Mouse (Mus musculus) brain, embryonic 14.5 days (tissue): ENCODE measurements around the gene 2310011J03Rik. TPM values are rescaled to one million over a fixed set of nuclear protein-coding genes. Genes with fewer than 3 reads are reported as not detected.

Source experiments
- DNase-seq: peaks from one replicate; pipeline ENCODE4 v3.0.0-alpha.2; 2011; ENCODE audit warnings: low read depth
- CTCF ChIP-seq: fragments of 200-500 bp; IDR thresholded peaks from 2 replicates; pipeline ENCODE4 v1.5.1; 2012; ENCODE audit warnings: inconsistent platforms, mild to moderate bottlenecking, moderate library complexity, borderline replicate concordance; ENCODE audit not compliant: insufficient read depth, insufficient read length; ENCODE audit errors: extremely low read depth
- POLR2A ChIP-seq: fragments of 200-500 bp; IDR thresholded peaks from 2 replicates; pipeline ENCODE4 v1.6.1; 2012; ENCODE audit warnings: mild to moderate bottlenecking, inconsistent platforms, borderline replicate concordance; ENCODE audit not compliant: poor library complexity, insufficient read depth, insufficient read length, severe bottlenecking; ENCODE audit errors: extremely low read depth
- polyA plus RNA-seq: library from polyadenylated mRNA; depleted of rRNA; stranded (reverse); fragments of >200 nt; gene quantifications from 2 replicates; pipeline ENCODE4 v1.2.3, GENCODE M21; 2012; rRNA removed

The 2310011J03Rik gene
- polyA plus RNA-seq, 1 experiment = 22.5 TPM

DNA sequence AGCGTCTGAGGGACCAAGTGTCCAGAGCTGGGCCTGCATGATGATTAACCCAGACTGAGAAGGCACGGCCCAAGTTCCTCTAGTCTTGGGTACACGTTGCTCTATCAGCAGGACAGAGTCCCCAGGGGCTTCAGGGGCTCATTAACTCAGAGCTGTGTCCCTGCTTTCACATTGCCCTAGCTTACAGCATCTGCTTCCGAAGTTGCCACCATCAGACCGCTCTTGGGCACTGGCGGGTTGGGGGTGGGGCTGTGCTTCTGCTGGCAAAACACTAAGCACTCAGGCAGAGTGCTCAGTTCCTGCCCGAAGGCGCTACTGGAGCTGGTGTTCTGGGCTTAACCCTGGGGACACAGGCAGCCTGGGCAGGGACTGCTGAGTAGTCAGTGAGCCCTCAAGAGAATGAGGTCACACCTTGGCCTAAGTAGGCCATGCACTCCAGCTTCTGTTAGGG, 38.4 kb downstream of the 2310011J03Rik start:
- TF ChIP-seq POLR2A (no peak), CTCF (no peak)
- peak; percentile 48 for DNase-seq

DNA sequence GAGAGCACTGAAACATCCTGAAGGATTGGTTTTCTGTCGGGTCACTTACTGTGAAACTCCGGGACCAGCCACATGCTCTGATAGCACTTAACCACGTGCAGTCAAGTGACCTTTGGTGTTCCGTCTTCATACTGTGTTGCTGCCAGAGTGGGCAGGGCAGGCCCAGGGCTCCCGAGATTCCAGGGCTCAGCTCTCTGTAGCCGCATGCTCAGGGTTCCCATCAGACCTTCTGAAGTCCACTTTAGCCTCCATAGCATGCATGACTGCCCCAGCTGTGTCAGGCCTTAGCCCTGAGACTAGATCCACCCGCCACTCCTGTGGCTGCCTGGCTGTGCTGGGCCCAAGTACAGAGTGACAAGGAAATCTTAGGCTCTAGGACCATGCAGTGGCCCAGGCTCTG, 39.0 kb downstream of the 2310011J03Rik start:
- no peak for TF ChIP-seq POLR2A
- TF ChIP-seq CTCF = no peak
- DNase-seq = no peak

DNA sequence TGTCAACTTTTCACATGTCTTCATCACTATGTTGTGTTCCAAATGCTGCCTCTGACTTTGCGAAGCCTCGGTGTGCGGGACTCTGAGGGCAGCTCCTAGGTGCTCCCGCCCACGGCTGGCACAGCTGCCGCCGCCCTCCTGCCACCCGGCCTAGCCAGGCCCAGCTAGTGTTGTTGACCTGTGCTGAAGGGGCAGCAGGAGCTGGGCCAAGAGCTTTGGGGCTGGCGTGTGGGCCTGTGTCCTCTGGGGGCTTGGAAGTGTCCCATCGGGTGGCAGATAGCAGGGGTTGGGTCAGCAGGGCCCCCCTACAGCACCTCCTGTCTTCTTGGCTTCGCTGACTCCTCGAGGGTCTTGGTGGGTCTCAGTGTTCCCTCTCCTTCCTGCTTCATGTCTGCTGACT, 41.1 kb downstream of the 2310011J03Rik start:
- TF ChIP-seq CTCF = no peak
- no peak for TF ChIP-seq POLR2A
- DNase-seq = no peak

DNA sequence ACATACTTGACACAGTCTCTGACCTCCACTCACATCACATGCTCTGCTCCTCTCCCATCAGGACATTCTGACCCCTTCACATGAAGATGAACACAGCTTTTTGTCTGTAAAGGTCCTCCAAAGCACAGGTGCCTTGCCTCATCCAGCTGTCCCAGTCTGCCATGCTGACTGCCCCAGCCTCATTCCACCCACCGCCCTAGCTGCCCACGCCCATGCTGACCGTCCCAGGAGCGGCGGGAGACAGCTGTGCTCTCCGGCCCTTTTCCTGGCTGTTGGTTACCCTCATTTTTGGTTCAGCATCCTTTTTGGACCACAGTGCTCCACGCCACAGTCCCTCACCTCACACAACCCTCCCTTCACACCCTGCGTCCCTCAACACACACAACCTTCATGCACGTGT, 41.9 kb downstream of the 2310011J03Rik start:
- no peak for TF ChIP-seq POLR2A
- no peak for DNase-seq

DNA sequence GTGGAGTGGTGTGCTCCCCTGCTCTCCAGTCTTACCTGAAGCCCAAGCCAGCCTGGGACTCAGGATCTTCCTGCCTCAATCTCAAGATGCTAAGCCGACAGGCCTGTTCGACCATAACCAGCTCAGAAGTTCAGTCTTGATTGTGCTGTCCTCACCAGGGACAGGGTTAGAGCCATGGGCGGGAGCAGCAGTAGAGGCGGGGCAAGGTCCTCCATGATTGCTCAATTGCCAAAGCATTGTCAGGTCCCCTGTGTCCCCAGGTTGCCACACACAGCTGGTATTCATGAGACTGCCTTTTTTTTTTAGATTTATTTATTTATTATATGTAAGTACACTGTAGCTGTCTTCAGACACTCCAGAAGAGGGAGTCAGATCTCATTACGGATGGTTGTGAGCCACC, 44.1 kb downstream of the 2310011J03Rik start:
- TF ChIP-seq POLR2A (no peak), CTCF (no peak)
- no peak for DNase-seq

DNA sequence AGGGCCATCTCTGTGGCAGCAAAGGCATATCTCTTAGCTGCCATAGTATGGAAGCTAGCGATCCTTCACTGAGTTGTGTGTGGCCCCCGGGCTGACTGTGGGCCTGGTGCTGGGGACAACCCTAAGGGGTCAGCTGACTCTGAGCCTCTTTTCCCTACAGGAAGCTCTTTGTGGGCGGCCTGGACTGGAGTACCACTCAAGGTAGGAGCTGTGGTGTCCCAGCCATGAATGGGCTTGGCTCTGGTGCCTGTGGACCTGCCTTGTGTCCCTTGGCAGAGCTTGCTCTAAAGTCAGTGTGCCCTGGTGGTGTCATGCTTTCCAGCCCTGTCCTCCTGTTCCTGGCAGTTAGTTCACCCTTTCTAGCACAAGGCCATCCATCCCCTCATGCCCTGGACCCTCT, 46.5 kb downstream of the 2310011J03Rik start:
- no peak for DNase-seq
- TF ChIP-seq POLR2A = no peak
- no peak for TF ChIP-seq CTCF

DNA sequence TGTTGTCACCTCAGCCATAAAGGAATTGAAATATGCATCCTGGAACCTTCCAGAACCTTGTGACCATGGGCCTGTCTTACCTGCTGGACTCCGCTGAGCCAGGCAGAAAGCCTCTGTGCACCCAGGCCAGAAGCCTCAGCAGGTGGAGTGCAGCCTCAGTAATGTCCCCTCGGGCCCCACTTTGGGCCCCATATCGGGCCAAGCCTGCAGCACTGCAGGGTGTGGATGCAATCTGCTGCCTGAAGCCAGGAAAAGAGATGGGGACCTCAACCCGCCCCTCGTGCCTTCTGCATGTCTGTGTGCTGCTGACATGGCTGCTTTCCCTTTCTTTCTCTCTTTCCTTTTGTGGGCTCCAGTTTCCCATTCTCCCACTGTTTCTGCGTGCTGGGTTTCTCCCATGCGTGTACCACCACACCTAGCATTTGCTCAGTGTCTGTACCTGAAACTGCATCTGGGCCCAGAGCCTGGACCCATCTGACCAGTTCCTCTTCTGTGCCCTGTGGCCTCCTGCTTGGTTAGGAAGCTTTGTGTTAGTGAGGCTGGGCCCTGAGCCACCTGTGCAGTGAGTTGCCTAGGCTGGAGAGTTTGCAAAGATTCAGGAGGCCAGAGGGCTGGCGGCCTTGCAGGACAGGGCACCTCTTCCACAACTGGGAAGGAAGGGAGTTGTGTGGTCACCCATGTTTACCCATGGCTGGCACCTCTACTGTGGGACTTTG, 48.3 kb downstream of the 2310011J03Rik start:
- no peak for TF ChIP-seq POLR2A
- TF ChIP-seq CTCF = no peak
- DNase-seq = no peak

DNA sequence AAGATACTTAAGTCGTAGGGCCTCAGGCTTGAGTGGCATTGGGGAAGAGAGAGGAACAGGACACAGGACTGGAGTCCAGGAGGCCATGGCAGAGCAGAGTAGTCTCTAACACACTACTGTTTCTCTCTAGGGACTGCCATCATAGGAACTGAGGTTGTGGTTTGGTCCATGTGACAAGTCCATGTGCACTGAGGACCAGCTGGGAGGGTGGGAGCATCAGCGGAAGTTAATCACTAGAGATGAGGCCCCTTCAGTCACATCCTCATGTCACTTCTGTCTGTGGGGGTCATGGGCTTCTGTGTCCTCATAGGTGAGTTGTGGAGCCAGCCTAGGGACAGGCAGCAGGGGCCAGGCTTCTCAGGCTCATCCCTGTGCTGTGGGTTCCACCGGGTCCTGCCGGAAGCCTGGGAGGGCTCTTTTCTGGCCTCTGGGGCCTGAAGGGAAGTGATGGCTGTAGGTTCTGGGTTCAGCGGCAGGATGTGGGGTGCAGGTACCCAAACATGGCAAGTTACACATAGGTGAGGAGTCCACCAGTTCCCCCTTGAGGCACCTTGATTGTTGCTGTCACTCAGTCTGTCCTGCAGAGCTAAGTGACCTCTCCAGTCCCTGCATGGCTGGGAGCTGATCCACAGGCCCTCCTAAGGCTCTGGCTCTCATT, 49.0 kb downstream of the 2310011J03Rik start:
- TF ChIP-seq CTCF (no peak), POLR2A (no peak)
- no peak for DNase-seq

DNA sequence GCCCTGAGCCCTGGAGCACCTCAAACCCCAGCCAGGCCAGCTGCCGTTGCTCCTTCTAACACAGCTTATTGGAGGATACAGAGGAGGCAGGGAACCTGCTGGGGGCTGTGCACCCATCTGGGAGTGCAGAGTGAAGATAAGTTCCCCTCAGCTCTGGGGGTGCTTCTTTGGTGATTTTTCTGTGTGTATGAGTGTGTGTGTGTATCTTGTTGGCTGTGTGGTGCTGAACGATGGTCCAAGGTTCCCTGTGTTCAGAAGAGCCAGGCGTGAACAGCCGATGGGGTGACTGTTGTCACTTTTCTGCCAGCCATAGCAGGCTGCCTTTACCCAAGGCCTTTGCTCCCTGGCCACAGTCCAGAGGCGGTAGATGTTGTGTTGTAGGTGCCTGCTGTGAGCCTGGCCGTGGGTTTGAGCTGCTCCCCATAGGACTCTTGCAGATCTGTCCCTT, 49.6 kb downstream of the 2310011J03Rik start:
- no peak for TF ChIP-seq CTCF
- TF ChIP-seq POLR2A = no peak
- DNase-seq = no peak

DNA sequence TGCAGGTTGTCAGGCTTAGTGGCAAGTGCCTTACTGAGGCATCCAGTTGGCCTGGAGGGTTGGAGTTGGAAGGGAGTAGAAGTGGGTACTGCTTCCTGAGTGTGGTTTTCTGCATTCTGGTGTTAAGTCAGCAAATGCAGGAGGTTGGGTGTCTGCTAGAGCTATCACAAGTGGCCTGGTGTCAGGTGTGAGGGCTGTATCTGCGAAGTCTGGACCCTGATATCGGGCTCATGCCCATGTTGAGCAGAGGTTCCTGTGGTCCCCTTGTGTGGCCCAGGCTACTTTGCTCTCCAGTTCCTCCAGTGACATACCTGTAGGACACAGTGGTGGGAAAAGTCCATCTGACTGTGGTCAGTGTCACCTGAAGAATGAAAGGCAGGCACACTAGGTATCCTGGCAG, 50.2 kb downstream of the 2310011J03Rik start:
- no peak for DNase-seq
- TF ChIP-seq POLR2A (no peak), CTCF (no peak)

Other genes with a start within 250 kb of the 2310011J03Rik start
- gene Sbno2, start 215.0 kb downstream of the 2310011J03Rik start, polyA plus RNA-seq = 30.2 and 31.1 TPM in 2 replicates
- 112 and 127 TPM in 2 replicates for gene Stk11, start 204.7 kb downstream of the 2310011J03Rik start, polyA plus RNA-seq
- 445 and 501 TPM in 2 replicates for gene Atp5d, start 181.9 kb downstream of the 2310011J03Rik start, polyA plus RNA-seq
- gene Cbarp, start 179.7 kb downstream of the 2310011J03Rik start, polyA plus RNA-seq = 152 and 242 TPM in 2 replicates
- 177 and 213 TPM in 2 replicates for gene Midn, start 172.3 kb downstream of the 2310011J03Rik start, polyA plus RNA-seq
- gene Cirbp, start 154.6 kb downstream of the 2310011J03Rik start, polyA plus RNA-seq = 381 and 490 TPM in 2 replicates
- 18.5 and 21.2 TPM in 2 replicates for gene 1600002K03Rik, start 147.6 kb downstream of the 2310011J03Rik start, polyA plus RNA-seq
- gene Efna2, start 141.1 kb downstream of the 2310011J03Rik start, polyA plus RNA-seq = 57.2 and 66.4 TPM in 2 replicates
- gene Mum1, start 94.1 kb downstream of the 2310011J03Rik start, polyA plus RNA-seq = 59.1 and 61.2 TPM in 2 replicates
- gene Ndufs7, start 71.4 kb downstream of the 2310011J03Rik start, polyA plus RNA-seq = 272 and 426 TPM in 2 replicates
- gene Gamt, start 59.5 kb downstream of the 2310011J03Rik start, polyA plus RNA-seq = 15.3 and 19.8 TPM in 2 replicates
- 158 and 207 TPM in 2 replicates for gene Dazap1, start 59.1 kb downstream of the 2310011J03Rik start, polyA plus RNA-seq
- 2,157 and 2,683 TPM in 2 replicates for gene Rps15, start 28.1 kb downstream of the 2310011J03Rik start, polyA plus RNA-seq
- 189 and 292 TPM in 2 replicates for gene Apc2, start 24.6 kb downstream of the 2310011J03Rik start, polyA plus RNA-seq
- gene Pcsk4, start 9.0 kb upstream of the 2310011J03Rik start, polyA plus RNA-seq = 4.5 and 6.0 TPM in 2 replicates
- 1.7 and 4.6 TPM in 2 replicates for gene Reep6, start 9.4 kb upstream of the 2310011J03Rik start, polyA plus RNA-seq
- gene Adamtsl5, start 27.9 kb upstream of the 2310011J03Rik start, polyA plus RNA-seq = 1.4 and 1.5 TPM in 2 replicates
- 3.9 and 4.7 TPM in 2 replicates for gene Plk5, start 35.9 kb upstream of the 2310011J03Rik start, polyA plus RNA-seq
- gene Mex3d, start 67.1 kb upstream of the 2310011J03Rik start, polyA plus RNA-seq = 112 and 115 TPM in 2 replicates
- gene Mbd3, start 79.0 kb upstream of the 2310011J03Rik start, polyA plus RNA-seq = 265 and 292 TPM in 2 replicates
- gene Uqcr11, start 86.3 kb upstream of the 2310011J03Rik start, polyA plus RNA-seq = 597 and 852 TPM in 2 replicates
- 128 and 138 TPM in 2 replicates for gene Tcf3, start 113.1 kb upstream of the 2310011J03Rik start, polyA plus RNA-seq
- gene Onecut3, start 174.3 kb upstream of the 2310011J03Rik start, polyA plus RNA-seq = 5.0 and 10.9 TPM in 2 replicates
- gene Atp8b3, start 218.6 kb upstream of the 2310011J03Rik start, polyA plus RNA-seq = 0.76 and 0.86 TPM in 2 replicates
- 59.9 and 72.0 TPM in 2 replicates for gene Rexo1, start 241.0 kb upstream of the 2310011J03Rik start, polyA plus RNA-seq